Mouse (Mus musculus): Measurements from ENCODE around the gene Prkce.

Gene Prkce

DNA sequence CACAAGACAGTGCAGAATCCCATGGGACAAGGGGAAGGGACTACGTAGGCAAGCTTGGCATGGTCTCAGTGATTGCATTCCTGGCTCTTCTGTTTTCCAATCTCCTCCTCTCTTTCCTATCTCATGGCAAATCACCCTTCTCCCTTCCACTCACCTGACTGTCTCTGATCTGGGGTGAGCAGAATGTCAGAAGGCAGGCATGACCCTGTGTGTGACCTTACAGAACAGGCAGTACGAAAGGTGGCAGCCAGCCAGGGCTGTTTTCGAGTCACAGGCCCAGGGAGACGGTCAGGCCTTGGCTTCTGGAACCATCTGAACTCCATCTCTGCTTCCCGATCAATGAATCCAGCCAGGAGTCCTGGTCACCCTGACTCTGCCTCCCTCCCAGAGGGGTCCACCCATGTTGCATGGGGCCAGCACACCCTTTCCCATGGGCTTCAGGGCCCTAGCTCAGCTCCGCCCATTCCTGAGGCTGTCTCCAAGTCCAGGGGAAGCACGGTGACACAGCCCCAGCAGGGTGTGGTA, 119.2 kb downstream of the Prkce start:
- in situ Hi-C loops (cut with MseI, MboI), result no loop called here

DNA sequence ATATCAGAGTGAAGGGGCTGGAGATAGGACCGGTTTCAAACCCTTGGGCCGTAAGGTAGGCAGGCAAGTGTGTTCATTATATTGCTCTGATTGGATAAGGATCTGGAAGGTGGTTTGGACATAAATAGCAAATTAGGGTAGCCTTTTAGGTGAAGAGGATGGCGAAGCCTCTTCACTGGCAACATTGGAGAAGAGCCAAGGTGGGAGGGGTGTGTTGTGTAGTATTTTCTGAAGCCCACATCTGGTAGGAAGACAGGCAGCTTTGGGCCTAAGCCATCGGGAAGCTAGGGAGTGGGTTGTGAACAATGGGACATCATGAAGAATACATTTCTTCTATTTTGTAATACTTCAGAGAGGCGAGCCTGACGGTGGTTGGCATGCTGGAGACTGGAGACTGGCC, 125.1 kb downstream of the Prkce start:
- in situ Hi-C loops (cut with MseI, MboI), result loop anchor here in 1 of 2 experiments (10.0 kb wide), 1 partner anchor 128 kb away; the partner anchor contains the start of gene Prkce

GRCm38 (mm10) chr17:86293247-86293744, 125.7 kb downstream of the Prkce start:
- in situ Hi-C loops (cut with MseI, MboI), result loop anchor here in 1 of 2 experiments (10.0 kb wide), 1 partner anchor 128 kb away; the partner anchor contains the start of gene Prkce

DNA sequence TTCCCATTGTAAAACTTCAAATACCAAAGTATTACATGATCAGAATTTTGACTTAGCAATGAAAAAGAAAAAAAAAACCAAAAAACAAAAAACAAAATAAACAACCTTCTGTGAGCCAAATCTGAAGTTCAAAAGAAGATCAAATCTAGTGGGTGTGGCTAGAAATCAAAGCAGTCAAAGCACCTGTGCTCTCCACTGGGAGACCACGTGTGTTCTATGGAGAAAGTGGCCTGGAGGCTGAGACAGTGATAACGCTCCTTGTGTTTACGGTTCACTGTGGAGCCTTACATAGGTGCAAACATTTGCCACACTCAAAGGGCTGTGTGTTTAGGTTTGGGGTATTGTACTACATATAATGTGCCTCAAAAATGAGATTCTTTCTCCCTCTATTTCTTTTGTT, 132.0 kb downstream of the Prkce start:
- in situ Hi-C loops (cut with MseI, MboI), result loop anchor here in 1 of 2 experiments (10.0 kb wide), 1 partner anchor 135 kb away; the partner anchor contains the start of gene Prkce

- in situ Hi-C loops (cut with MseI, MboI), result no loop called here
Observed at GRCm38 (mm10) chr17:86300774-86301595, 133.4 kb downstream of the Prkce start.

- in situ Hi-C loops (cut with MseI, MboI), result no loop called here
Observed at GRCm38 (mm10) chr17:86302266-86302665, 134.7 kb downstream of the Prkce start.

GRCm38 (mm10) chr17:86302861-86303331, 135.3 kb downstream of the Prkce start:
- in situ Hi-C loops (cut with MseI, MboI), result no loop called here

DNA sequence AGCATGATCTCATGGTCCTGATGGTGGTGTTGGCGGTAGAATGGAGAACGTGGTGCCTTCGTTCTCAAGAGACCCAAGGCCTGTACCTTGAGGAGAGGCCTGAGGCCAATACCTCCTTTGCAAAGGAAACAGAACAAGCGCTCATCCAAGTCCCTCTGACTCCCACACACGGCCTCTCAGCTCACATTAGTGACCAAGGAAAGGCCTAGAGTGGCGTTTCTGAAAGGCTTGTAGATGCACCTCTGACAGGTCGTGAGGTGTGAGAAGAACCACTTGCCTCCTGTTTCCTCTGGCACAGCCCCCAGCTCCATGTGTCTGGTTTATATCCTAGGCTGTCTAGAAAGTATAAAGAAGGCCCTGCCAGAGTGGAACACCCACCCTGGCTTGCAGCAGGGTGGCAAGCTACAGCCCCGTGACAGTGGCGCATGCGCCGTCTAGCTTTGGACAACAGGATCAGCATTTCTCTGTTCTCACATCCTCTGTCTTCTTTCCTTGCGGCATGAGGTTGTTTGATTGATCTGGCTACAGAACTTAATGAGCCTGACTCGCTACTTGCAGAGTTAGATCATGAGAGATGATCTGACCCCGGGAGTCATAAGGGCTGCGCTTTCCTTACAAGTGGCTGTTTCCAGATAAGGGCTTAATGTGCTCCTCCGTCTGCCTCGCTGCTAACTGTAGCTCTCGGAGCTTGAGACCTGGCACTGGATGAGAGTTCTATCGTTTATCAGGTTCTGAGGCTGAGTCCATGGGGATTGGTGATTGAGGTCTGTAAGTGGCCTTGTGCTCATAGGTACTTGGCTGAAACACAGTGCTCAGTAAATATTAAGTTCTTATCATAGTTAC, 136.0 kb downstream of the Prkce start:
- in situ Hi-C loops (cut with MseI, MboI), result no loop called here

DNA sequence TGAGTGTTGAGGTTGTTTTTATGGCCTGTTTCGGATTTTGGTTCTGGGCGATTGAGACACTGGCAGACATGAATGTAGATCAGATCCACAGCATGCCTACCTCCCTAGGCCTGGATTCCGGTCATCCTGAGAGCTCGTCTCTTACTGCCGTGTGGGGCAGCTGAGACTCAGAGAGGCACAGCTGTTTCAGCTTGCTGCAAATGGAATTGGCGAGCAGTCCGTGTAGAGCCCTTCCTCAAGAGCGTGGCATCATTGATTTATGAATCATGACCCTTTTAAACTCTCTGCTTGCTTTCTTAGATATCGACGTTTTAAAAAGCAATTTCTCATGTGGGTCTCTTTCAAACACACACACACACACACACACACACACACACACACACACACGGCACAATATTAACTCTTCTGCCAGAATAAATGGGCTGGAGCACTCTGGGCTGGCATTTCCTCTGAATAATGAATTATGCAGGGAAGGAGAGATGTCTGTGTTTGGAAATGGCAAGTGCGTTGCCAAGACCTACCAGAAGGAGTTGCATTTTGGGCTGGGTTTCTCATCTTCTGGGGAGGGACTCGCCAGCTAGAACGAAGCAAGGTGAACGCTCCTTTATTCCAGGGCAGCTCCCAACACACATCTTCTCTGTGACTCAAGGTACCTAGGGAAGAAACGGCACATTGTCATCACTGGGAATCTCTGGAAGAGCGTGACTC, 137.5 kb downstream of the Prkce start:
- in situ Hi-C loops (cut with MseI, MboI), result no loop called here

- in situ Hi-C loops (cut with MseI, MboI), result no loop called here
Observed at GRCm38 (mm10) chr17:86306161-86306560, 138.6 kb downstream of the Prkce start.

DNA sequence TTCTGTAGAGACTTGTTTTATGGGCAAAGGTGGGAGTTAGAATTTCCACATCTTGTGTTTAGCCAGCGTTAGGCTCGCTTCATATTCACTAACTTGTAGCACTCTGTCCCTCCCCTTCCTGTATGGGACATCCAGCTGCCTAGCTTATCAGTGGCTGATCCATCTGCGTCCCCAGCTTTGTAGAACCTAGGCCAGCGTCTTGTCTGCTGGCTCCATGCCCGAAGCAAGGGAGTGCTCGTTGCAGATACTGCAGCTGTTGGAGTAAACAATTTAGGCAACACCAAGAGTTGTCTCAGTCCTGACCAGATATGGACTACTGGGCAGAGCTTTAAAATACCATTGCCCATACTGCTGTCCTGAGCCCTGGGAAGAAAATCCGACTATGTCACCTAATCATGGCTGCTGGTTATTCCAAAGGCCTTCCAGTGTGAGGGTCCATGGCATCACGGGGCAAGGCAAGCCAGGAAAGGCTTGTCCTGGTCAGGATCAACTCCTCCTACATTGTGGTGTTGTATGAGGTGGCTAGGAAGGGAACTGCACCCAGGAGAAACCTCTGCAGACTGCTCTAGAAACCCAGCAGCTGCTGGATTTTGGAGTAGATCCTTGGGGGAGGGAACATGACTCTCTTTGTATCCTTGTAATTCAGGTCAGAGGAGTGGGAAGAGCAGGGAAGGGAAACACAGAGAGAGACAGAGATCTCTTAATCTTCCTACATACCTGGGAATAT, 146.0 kb downstream of the Prkce start:
- in situ Hi-C loops (cut with MseI, MboI), result no loop called here

DNA sequence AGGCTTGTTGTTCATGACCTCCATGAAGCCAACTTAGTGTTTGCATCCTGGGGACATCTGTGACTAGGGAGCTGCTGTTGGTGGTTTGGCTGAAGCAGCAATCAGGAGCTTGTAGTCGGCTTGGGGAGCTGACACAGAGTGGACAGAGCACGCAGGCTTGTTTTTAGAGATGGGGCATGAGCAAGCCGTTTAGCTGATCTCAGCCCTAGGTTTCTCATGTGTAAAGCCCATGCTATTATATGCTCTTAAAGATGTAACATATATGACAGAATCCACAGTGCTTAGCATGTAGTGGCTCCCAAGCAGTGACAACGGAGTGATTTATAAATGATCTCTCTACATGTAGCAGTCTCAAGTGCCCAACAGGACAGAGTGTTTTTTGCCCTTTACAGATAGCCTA, 148.3 kb downstream of the Prkce start:
- in situ Hi-C loops (cut with MseI, MboI), result no loop called here

DNA sequence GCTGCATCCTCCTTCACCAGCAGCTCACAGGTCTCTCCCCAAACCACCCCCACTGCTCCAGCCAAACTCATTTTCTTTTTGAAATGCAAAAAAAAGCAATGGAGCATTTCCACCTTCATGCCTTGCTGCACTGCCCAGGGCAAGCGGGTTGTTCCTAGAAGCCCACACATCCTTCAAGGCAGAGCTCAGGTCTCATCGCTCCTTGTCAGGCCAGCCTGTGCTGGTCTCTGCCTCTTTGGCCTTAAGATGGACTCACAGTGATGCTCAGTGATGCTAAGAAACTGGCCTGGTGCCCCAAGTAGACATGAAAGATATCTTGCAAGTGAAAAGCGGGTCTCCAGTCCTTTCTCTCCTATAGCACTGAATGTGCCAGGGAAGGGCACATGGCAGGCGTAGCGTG, 149.2 kb downstream of the Prkce start:
- in situ Hi-C loops (cut with MseI, MboI), result no loop called here

- in situ Hi-C loops (cut with MseI, MboI), result no loop called here
Observed at GRCm38 (mm10) chr17:86317197-86317596, 149.6 kb downstream of the Prkce start.

GRCm38 (mm10) chr17:86319967-86320602, 152.5 kb downstream of the Prkce start:
- in situ Hi-C loops (cut with MseI, MboI), result no loop called here

- in situ Hi-C loops (cut with MseI, MboI), result no loop called here
Observed at GRCm38 (mm10) chr17:86322840-86323239, 155.3 kb downstream of the Prkce start.

- in situ Hi-C loops (cut with MseI, MboI), result no loop called here
Observed at GRCm38 (mm10) chr17:86323310-86323709, 155.7 kb downstream of the Prkce start.

GRCm38 (mm10) chr17:86323909-86324686, 156.5 kb downstream of the Prkce start:
- in situ Hi-C loops (cut with MseI, MboI), result no loop called here

DNA sequence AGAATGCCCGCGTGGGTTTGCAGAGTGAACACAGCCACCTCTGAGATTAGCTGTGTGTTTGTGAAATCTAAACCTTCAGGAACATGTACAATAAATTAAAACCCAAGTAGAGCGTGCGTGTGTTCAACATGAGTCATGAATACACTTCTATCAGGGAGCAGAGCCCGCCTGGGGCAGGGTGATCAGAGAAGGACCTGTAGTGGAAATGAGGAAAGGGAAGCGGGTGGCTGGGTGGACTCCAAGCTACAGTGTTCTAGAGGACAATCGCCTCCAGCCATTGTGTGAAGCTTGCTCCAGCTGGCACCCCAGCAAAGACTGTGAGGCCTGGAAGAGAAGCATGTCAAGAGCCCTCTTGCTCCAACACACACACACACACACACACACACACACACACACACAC, 157.2 kb downstream of the Prkce start:
- in situ Hi-C loops (cut with MseI, MboI), result no loop called here
